Mouse (Mus musculus): ENCODE results near the gene Syn2.

DNA sequence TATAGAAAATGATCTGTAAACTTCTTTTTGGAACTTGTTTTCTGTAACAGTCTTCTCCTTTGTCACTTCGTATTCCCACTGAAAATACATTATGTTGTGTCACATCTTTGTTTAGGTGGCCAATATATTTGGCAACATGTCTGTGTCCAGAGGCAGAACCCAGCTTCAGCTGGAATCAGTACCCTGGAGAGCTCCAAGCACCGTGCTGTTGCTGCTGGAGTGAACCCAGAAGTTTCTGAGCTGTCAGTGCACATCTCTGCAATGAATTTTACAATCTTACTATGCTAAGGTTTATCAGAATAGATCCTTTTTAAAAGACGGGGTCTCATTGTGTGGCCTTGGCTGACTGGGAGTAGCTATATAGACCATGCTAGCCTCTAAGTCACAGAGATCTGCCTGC is 44.1 kb downstream of the Syn2 start:
- TF ChIP-seq POLR2A (IDR thresholded peaks at IDR 0.05; ENCODE audit: insufficient read depth, low read depth, low read length) (no peak), CTCF (IDR thresholded peaks at IDR 0.05; ENCODE audit: insufficient read depth, low read depth, low read length) (no peak)

All from olfactory bulb, adult 2 months (tissue).